Mouse (Mus musculus): ENCODE measurements around the gene Rnf220. TPM values are rescaled to one million over a fixed set of nuclear protein-coding genes. Genes with fewer than 3 reads are reported as not detected.
A peak's percentile ranks its signal among the peaks of the same experiment; 100 is the strongest.
"Not testable (repeated sequence)": the region's sequence is repeated elsewhere in the genome, so short reads cannot be mapped to it uniquely, and the experiment has no call there.

The Rnf220 gene
- polyA plus RNA-seq, 1 experiment from 2014 or later, result 115 TPM

DNA sequence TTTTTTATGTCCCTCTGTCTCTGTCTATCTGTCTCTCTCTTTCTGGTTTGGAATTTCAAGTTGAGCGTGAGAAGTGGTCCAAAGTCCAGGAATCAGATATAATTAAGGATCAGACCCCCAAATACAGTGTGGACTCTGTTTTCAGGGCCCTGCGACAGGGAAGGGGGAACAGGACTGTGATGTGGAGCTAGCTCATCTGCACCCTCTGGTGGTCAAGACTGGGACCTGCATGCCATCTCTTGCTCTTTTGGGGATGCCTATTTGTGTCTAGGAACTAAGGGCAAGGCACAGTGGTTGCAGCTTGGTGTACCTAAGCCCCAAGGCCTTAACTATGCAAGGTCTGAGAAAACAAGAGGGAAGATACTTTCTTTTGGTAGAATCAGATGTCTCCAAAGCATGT, 229.6 kb downstream of the Rnf220 start:
- Histone ChIP-seq H3K4me3 (no peak overlapping the region), H3K9me3 (replicated peaks) (no peaks in the 10 kb centered on the region), H3K27me3 (no peaks in the 10 kb centered on the region), H3K4me1 (peaks cover 3% of the 10 kb centered on the region), H3K4me2 (no peak overlapping the region), H3K9ac (no peak overlapping the region), H3K27ac (no peak overlapping the region), H3K36me3 (ENCODE audit: poor library complexity, severe bottlenecking) (peaks cover 13% of the 10 kb centered on the region)
- ATAC-seq, result no peak
- WGBS, result 8% methylated on average over 2 of the region's 2 CpGs

DNA sequence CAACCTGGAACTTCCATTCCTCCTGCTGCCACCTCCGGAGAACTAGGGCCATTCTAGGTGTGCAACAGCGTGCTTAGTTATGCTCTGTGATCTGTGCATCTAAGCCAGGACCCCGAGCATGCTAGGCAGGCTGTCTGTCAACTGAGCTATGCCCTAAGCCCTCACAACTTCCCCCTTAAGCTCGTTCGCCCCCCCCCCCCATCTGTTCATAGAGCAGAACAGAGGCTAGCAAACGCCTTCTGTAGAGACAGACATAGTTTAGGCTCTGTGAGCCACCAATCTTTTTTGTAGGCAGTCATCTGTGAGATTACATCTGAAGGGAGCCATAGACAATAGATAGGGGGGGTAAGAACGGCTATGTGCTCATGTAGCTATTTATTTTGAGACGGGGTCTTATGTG, 233.9 kb downstream of the Rnf220 start:
- Histone ChIP-seq H3K27ac (no peak overlapping the region), H3K36me3 (ENCODE audit: poor library complexity, severe bottlenecking) (no peaks in the 10 kb centered on the region), H3K27me3 (no peaks in the 10 kb centered on the region), H3K4me3 (no peak overlapping the region), H3K9me3 (replicated peaks) (no peaks in the 10 kb centered on the region), H3K4me2 (no peak overlapping the region), H3K4me1 (no peaks in the 10 kb centered on the region), H3K9ac (no peak overlapping the region)
- WGBS, result 55% methylated on average over 8 of the region's 8 CpGs
- no peak for ATAC-seq

DNA sequence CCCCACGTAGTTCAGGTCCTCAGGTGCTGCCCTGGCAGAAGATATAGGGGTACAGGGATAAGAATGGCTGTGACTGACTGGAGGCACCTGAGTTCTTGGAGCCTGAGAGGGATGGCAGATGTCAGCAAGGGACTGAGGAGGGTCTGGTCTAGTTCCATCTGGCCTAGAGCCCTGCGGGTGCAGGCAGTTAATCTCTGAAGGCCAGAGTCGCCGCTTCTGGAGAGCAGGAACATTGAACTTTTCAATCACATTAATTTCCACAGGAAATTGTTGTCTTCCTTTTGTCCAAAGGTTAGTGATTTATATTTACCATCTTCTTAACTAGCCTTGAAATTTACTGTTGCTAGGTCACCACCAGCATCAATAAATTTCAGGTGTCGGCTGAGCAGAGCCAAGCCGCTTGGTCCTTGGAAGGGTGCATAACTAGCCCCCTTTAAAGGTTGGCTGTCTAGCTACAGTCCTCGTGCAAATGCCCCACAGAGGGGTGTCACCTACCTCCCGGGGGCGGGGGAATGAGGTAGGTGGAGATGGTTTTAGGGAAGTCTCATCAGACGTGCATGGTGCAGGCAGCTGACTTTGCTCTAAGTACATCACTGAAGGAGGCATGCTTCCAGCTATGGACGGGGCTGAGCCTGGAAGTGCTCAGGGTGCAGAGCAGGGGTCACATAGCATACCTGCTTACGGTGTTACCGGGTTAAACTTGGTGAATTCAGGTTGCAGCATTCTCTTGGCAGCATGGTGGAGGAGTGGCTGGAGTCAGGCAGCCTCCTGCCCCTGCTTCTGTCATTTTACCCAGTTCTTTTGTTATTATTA, 234.5 kb downstream of the Rnf220 start:
- H3K27ac ChIP-seq, result no peak overlapping the region
- WGBS, result 80% methylated on average over 13 of the region's 13 CpGs

DNA sequence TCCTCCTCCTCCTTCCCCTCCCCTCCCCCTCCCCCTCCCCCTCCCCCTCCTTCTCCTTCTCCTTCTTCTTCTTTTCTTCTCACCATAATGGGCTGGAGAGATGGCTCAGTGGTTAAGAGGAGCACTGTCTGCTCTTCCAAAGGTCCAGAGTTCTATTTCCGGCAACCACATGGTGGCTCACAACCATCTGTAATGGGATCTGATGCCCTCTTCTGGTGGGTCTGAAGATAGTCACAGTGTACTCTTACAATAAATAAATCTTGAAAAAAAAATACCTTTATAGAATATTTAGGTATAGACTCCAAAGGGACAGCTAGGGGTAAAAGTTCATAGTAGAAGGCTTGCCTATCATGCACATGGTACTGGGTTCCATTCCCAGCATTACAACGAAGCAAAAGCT, 235.6 kb downstream of the Rnf220 start:
- no peak for ATAC-seq
- Histone ChIP-seq H3K4me1 (no peaks in the 10 kb centered on the region), H3K36me3 (ENCODE audit: poor library complexity, severe bottlenecking) (no peaks in the 10 kb centered on the region), H3K4me2 (no peak overlapping the region), H3K27me3 (no peaks in the 10 kb centered on the region), H3K4me3 (no peak overlapping the region), H3K9me3 (replicated peaks) (no peaks in the 10 kb centered on the region), H3K27ac (no peak overlapping the region), H3K9ac (no peak overlapping the region)
- 73% methylated on average over 2 of the region's 2 CpGs for WGBS

More for the DNA sequence above, 234.5 kb downstream of the Rnf220 start:
- Histone ChIP-seq H3K4me3 (no peak overlapping the region), H3K9ac (no peak overlapping the region), H3K36me3 (ENCODE audit: poor library complexity, severe bottlenecking) (no peaks in the 10 kb centered on the region), H3K9me3 (replicated peaks) (no peaks in the 10 kb centered on the region), H3K4me2 (no peak overlapping the region), H3K27me3 (no peaks in the 10 kb centered on the region), H3K4me1 (no peaks in the 10 kb centered on the region)
- no peak for ATAC-seq

DNA sequence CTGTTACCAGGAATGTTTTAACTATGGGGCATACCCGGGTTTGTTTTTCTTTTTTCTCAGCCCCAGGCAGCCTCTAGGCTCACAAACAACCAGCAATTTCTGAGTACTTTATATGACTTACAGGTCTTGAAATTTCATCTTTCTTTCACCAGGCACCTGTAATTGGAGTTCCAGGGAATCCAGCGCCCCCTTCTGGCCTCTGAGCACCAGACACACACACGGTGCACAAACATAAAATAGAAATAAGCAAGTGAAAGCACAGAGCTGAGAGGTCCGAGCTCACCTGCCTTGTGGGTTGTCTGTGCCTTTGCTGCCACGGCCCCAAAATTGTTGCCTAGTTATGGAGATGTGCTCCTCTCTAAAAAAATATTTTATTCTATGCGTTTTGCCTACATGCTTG, 236.9 kb downstream of the Rnf220 start:
- not testable (repeated sequence) for H3K36me3 ChIP-seq (ENCODE audit: poor library complexity, severe bottlenecking); H3K9ac ChIP-seq; H3K27me3 ChIP-seq; H3K4me1 ChIP-seq; H3K27ac ChIP-seq; H3K4me2 ChIP-seq; H3K9me3 ChIP-seq (replicated peaks); ATAC-seq; H3K4me3 ChIP-seq
- WGBS, result 78% methylated on average over 6 of the region's 6 CpGs

DNA sequence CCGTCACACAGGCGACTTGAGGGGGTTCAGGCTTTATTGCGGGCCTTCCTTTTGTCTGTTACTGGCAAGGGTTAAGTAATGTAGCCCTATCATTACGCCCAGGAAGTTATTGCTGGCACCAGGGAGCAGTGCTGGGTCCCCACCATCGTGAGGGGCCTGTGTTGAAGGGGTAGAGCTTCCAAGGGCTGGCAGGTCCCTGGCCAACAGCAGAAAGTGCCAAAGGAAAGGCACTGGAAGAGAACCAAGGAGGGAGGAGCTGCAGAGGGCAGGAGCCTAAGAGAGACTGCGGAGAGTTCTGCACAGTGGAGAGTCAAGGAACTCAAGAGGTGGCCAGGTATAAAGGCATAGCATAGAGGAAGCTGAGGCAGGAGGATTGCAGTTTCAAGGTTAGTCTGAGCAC, 242.2 kb downstream of the Rnf220 start:
- Histone ChIP-seq H3K4me2 (no peak overlapping the region), H3K36me3 (ENCODE audit: poor library complexity, severe bottlenecking) (no peaks in the 10 kb centered on the region), H3K9me3 (replicated peaks) (no peaks in the 10 kb centered on the region), H3K27me3 (no peaks in the 10 kb centered on the region), H3K4me3 (no peak overlapping the region), H3K27ac (no peak overlapping the region), H3K9ac (no peak overlapping the region), H3K4me1 (peaks cover 28% of the 10 kb centered on the region; the same call in 1 of the 2 replicates)
- no peak for ATAC-seq
- whole genome bisulfite sequencing, result 47% methylated on average over 6 of the region's 6 CpGs

DNA sequence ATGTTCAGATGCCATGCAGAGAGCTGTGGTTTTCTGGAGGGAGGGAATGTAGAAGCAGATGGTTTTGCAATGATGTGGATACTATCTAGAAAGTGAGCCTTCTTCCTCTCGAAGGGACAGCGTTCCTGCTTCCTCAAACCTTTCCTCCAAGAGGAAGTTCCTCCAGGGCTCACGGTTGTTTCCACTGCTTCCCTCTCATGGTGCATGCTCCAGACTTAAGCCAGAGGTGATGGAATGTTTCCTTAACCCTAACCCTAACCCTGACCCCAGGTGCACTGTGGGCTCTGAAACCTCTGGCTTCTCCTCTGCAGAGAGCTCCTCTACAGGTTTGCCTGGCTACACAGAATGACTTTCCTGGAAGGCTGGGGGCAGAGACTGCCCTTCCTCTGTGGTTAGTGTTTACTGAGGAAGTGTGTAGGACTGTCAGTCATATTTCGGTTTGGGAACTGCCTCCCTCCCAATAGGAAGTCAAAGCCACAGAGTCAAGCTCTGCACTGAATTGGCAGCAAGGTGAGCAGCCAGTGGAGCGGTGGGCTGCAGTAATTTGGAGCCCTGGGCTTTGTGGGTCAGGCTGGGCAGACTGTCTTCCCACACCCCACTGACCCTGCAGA, 242.7 kb downstream of the Rnf220 start:
- H3K36me3 ChIP-seq (ENCODE audit: poor library complexity, severe bottlenecking), result no peaks in the 10 kb centered on the region
- ATAC-seq, result no peak
- H3K9ac ChIP-seq, result no peak overlapping the region
- H3K4me2 ChIP-seq, result no peak overlapping the region
- H3K9me3 ChIP-seq (replicated peaks), result no peaks in the 10 kb centered on the region
- H3K4me1 ChIP-seq, result peaks cover 28% of the 10 kb centered on the region; the same call in 1 of the 2 replicates
- 65% methylated on average over 5 of the region's 5 CpGs for WGBS
- H3K27ac ChIP-seq, result no peak overlapping the region
- H3K27me3 ChIP-seq, result no peaks in the 10 kb centered on the region
- H3K4me3 ChIP-seq, result no peak overlapping the region

DNA sequence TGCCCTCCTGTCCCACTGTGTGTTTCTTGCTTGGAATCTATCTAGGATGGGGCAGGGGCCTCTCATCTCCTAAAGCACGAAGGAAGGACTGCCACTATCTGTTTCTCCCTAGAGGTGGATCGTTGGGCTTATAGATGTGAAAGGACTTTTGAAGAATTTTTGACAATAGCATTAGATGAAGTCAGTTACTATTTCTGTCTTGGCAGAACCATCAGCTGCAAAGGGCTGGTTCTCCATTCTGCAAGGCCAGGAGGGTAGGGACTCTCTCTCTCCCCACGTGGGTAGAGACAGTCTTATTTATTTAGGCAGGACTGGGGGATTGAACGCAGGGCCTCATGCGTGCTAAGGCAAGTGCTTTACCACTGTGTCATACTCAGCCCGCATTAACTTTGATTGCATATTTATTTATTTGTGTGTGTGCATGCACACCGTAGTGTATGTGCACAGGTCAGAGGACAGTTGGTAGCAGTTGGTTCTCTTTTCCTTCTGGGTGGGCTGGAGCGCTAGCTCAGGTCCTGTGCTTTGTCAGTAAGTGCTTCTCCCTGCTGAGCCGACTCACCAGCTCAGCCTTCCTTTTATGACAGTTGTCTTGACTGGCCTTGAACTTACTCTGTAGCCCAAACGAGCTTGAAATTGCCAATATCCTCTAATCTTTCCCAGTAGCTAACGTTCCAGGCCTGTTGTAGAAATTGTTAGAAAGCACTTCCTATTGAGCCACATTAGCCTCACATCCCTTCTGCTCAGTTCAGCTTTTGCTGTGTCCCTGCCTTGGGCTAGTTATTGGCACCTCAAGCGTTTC, 243.4 kb downstream of the Rnf220 start:
- Histone ChIP-seq H3K4me3 (no peak overlapping the region), H3K9ac (no peak overlapping the region), H3K9me3 (replicated peaks) (no peaks in the 10 kb centered on the region), H3K4me1 (peaks cover 28% of the 10 kb centered on the region; the same call in 1 of the 2 replicates), H3K36me3 (ENCODE audit: poor library complexity, severe bottlenecking) (no peaks in the 10 kb centered on the region), H3K4me2 (no peak overlapping the region), H3K27ac (no peak overlapping the region), H3K27me3 (no peaks in the 10 kb centered on the region)
- ATAC-seq, result no peak
- WGBS, result 62% methylated on average over 12 of the region's 12 CpGs

DNA sequence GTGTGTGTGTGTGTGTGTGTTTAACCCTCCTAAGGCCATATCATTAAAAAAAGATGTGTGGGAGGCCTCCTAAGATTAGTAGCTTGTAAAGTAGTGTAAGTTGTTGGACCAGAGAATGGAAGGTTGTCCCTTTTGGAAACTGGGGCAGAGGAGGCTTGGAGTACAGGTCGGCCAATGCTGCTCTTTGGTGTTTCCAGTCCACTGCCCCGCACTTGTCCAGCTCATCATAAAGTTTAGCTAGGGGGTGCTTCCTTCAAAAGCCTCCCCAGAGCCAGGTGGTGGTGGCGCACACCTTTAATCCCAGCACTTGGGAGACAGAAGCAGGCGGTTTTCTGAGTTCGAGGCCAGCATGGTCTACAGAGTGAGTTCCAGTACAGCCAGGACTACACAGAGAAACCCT, 244.1 kb downstream of the Rnf220 start:
- Histone ChIP-seq H3K36me3 (ENCODE audit: poor library complexity, severe bottlenecking) (no peaks in the 10 kb centered on the region), H3K4me1 (peaks cover 28% of the 10 kb centered on the region; the same call in 1 of the 2 replicates), H3K4me2 (peak overlapping the region; percentile 62), H3K9me3 (replicated peaks) (no peaks in the 10 kb centered on the region), H3K9ac (no peak overlapping the region; the same call in 1 of the 2 replicates), H3K27me3 (no peaks in the 10 kb centered on the region), H3K4me3 (peak overlapping the region; percentile 66), H3K27ac (0 out of 2 replicates have a peak overlapping the region, but pooled peaks have one; percentile 51)
- 91% methylated on average over 5 of the region's 5 CpGs for WGBS
- ATAC-seq, result no peak

DNA sequence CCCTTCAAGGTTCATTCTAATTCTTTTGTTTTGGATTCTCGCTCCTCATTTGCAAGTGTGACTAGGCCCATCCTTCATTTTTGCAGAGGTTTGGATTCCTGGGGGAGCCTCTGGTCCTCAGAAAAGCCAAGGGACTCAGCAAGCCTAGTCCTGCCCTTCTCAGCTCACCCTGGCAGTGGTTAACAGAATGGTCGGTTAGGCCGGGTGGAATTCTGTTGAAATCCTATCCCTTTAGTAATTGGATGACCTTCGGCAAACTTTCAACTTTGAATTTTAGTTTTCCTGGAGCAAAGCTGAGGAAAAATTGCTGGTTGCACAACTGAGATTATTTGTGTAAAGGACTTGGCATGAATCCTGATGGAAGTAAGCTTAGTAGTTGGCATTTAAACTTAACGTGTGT, 244.5 kb downstream of the Rnf220 start:
- H3K27ac ChIP-seq, result 0 out of 2 replicates have a peak overlapping the region, but pooled peaks have one; percentile 51
- H3K9ac ChIP-seq, result peak overlapping the region; percentile 62
- H3K4me1 ChIP-seq, result peaks cover 28% of the 10 kb centered on the region; the same call in 1 of the 2 replicates
- H3K27me3 ChIP-seq, result no peaks in the 10 kb centered on the region
- no peaks in the 10 kb centered on the region for H3K36me3 ChIP-seq (ENCODE audit: poor library complexity, severe bottlenecking)
- peak overlapping the region; percentile 62 for H3K4me2 ChIP-seq
- no peaks in the 10 kb centered on the region for H3K9me3 ChIP-seq (replicated peaks)
- 18% methylated on average over 5 of the region's 5 CpGs for WGBS
- ATAC-seq, result no peak
- H3K4me3 ChIP-seq, result peak overlapping the region; percentile 66

DNA sequence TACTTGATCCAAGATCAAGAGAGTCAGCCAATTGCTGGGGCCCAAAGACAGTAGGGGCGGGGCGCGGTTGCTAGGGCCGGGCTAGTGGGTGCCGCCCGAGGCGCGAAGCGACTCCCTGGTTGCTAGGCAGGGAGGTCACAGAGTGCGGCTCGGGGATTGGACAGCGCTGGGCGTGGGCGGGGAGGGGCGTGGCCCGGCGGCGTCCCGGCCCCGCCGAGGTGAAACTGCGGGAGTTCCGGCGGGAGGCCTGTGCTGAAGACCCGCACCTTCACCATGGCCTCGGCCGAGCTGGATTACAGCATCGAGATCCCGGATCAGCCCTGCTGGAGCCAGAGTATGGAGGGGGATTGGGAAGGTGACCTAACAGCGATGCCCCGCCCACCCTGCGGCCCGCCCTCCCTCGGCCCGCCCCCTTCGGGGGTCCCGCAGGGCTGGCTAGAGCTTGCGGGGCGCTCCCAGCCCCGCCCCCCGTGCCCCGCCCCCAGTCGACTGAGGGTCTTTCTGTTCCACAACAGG, 245.0 kb downstream of the Rnf220 start, which contains the start of the genes Tmem53 and Armh1:
TSS of gene Tmem53 (plus strand) at position 151 of the 516 bp plus-strand sequence.
TSS of gene Armh1 (minus strand) at position 325 of the 516 bp plus-strand sequence.
- Histone ChIP-seq H3K9me3 (replicated peaks) (no peaks in the 10 kb centered on the region), H3K27ac (peak within 1 kb of the TSS; percentile 51), H3K27me3 (no peaks in the 10 kb centered on the region), H3K4me2 (peak within 1 kb of the TSS; percentile 62), H3K4me3 (peak within 1 kb of the TSS; percentile 66), H3K36me3 (ENCODE audit: poor library complexity, severe bottlenecking) (no peaks in the 10 kb centered on the region), H3K4me1 (peaks cover 28% of the 10 kb centered on the region; the same call in 1 of the 2 replicates), H3K9ac (peak within 1 kb of the TSS; percentile 62)
- ATAC-seq, result peak; percentile 98
- WGBS, result under 1% methylated on average over 39 of the region's 43 CpGs

Data from forebrain, embryonic 13.5 days (tissue).